ENCODE assay signal across 14 mouse cellular contexts in genomic region chr7:92140051-92140817, GRCm38 (mm10).
A peak's percentile ranks its signal among the peaks of the same experiment; 100 is the strongest.
DNase-seq lines count a peak whose midpoint lies in the region; ATAC-seq lines count a peak whose summit lies in the region.
"Had no signal": no experiment of that assay in that cellular context is flagged by ENCODE, and none has a peak within 500 bp of the region (broad histone marks: within the 10 kb centered on the region; RNA-seq: fewer than 3 reads in every experiment).

No protein-coding gene starts in this region.

- H3K9me3 ChIP-seq in forebrain, embryonic 15.5 days: no peaks in the 10 kb centered on the region
- H3K9me3 ChIP-seq in forebrain, embryonic 11.5 days (ENCODE audit: control insufficient read depth, low read length): no peaks in the 10 kb centered on the region
- no peaks in the 10 kb centered on the region for H3K9me3 ChIP-seq in heart, embryonic 13.5 days
- H3K9me3 ChIP-seq in midbrain, embryonic 14.5 days (ENCODE audit: control insufficient read depth, low read length): no peaks in the 10 kb centered on the region
- H3K9me3 ChIP-seq in midbrain, embryonic 11.5 days (ENCODE audit: control insufficient read depth, low read length): no peaks in the 10 kb centered on the region
- H3K9me3 ChIP-seq: intestine, embryonic 15.5 days; kidney, embryonic 15.5 days; limb, embryonic 13.5 days had no signal

- no peak overlapping the region for H3K9ac ChIP-seq in forebrain, embryonic 15.5 days (replicated peaks)
- no peak overlapping the region for H3K9ac ChIP-seq in forebrain, embryonic 11.5 days (ENCODE audit: low read length)
- H3K9ac ChIP-seq in heart, embryonic 13.5 days: no peak overlapping the region
- H3K9ac ChIP-seq in midbrain, embryonic 14.5 days (replicated peaks; ENCODE audit: low read length): no peak overlapping the region
- no peak overlapping the region for H3K9ac ChIP-seq in midbrain, embryonic 11.5 days (ENCODE audit: low read length)
- H3K9ac ChIP-seq: intestine, embryonic 15.5 days; kidney, embryonic 15.5 days; limb, embryonic 13.5 days had no signal

- ATAC-seq in forebrain, embryonic 15.5 days (replicated peaks): peak; percentile 57; the same call in 1 of the 2 replicates
- ATAC-seq in forebrain, embryonic 11.5 days (replicated peaks; ENCODE audit: low FRiP score): no peak
- no peak for ATAC-seq in heart, embryonic 13.5 days (ENCODE audit: extremely low read depth, insufficient number of reproducible peaks, low FRiP score, low TSS enrichment)
- no peak for ATAC-seq in midbrain, embryonic 14.5 days (ENCODE audit: low FRiP score, low TSS enrichment)
- no peak for ATAC-seq in midbrain, embryonic 11.5 days (ENCODE audit: low FRiP score)
- ATAC-seq: intestine, embryonic 15.5 days had no signal

- no peaks in the 10 kb centered on the region for H3K36me3 ChIP-seq in forebrain, embryonic 15.5 days
- H3K36me3 ChIP-seq in forebrain, embryonic 11.5 days (ENCODE audit: control insufficient read depth, insufficient read depth, low read length): no peaks in the 10 kb centered on the region
- H3K36me3 ChIP-seq in heart, embryonic 13.5 days: no peaks in the 10 kb centered on the region
- no peaks in the 10 kb centered on the region for H3K36me3 ChIP-seq in midbrain, embryonic 14.5 days (ENCODE audit: control insufficient read depth, insufficient read depth, low read length)
- no peaks in the 10 kb centered on the region for H3K36me3 ChIP-seq in midbrain, embryonic 11.5 days (ENCODE audit: control insufficient read depth, insufficient read depth, low read length)
- H3K36me3 ChIP-seq: intestine, embryonic 15.5 days; kidney, embryonic 15.5 days; limb, embryonic 13.5 days had no signal

- H3K27ac ChIP-seq in forebrain, embryonic 15.5 days (replicated peaks): no peak overlapping the region
- no peak overlapping the region for H3K27ac ChIP-seq in forebrain, embryonic 11.5 days (ENCODE audit: low read depth, low read length)
- peak overlapping the region; percentile 76 for H3K27ac ChIP-seq in heart, embryonic 13.5 days (replicated peaks)
- H3K27ac ChIP-seq in midbrain, embryonic 14.5 days (replicated peaks; ENCODE audit: low read depth, low read length): 0 out of 2 replicates have a peak overlapping the region, but pooled peaks have one; percentile 28
- no peak overlapping the region for H3K27ac ChIP-seq in midbrain, embryonic 11.5 days (ENCODE audit: low read depth, low read length)
- H3K27ac ChIP-seq: intestine, embryonic 15.5 days; kidney, embryonic 15.5 days; limb, embryonic 13.5 days had no signal

- no peak for DNase-seq in forebrain, embryonic 11.5 days (ENCODE audit: low spot score)
- no peak for DNase-seq in heart, postnatal 25 days (ENCODE audit: low spot score)
- no peak for DNase-seq in midbrain, embryonic 14.5 days
- DNase-seq in midbrain, embryonic 11.5 days (ENCODE audit: low spot score, missing footprints): no peak
- no peak for DNase-seq in urinary bladder, postnatal 36 days (ENCODE audit: low spot score in 2 of 2)
- DNase-seq: adrenal gland, adult 2 months; cerebellum, adult 18-20 months; lung, postnatal 10 days; thymus, postnatal 14 days had no signal

- intact Hi-C loops in heart, postnatal 25 days (cut with DNase I): no loop called here

- no peak overlapping the region for H3K4me3 ChIP-seq in forebrain, embryonic 15.5 days
- no peak overlapping the region for H3K4me3 ChIP-seq in forebrain, embryonic 11.5 days (ENCODE audit: low read depth, low read length)
- H3K4me3 ChIP-seq in heart, embryonic 13.5 days: no peak overlapping the region
- H3K4me3 ChIP-seq in midbrain, embryonic 14.5 days (replicated peaks; ENCODE audit: low read depth, low read length): no peak overlapping the region
- H3K4me3 ChIP-seq in midbrain, embryonic 11.5 days (ENCODE audit: low read depth, low read length): no peak overlapping the region
- H3K4me3 ChIP-seq: intestine, embryonic 15.5 days; kidney, embryonic 15.5 days; limb, embryonic 13.5 days had no signal

- no peak overlapping the region for H3K4me2 ChIP-seq in forebrain, embryonic 15.5 days (replicated peaks)
- H3K4me2 ChIP-seq in forebrain, embryonic 11.5 days (ENCODE audit: low read depth, low read length, severe bottlenecking): no peak overlapping the region
- no peak overlapping the region for H3K4me2 ChIP-seq in heart, embryonic 13.5 days
- H3K4me2 ChIP-seq in midbrain, embryonic 14.5 days (ENCODE audit: low read length): no peak overlapping the region
- H3K4me2 ChIP-seq in midbrain, embryonic 11.5 days: no peak overlapping the region
- H3K4me2 ChIP-seq: intestine, embryonic 15.5 days; kidney, embryonic 15.5 days; limb, embryonic 13.5 days had no signal

- no peaks in the 10 kb centered on the region for H3K27me3 ChIP-seq in forebrain, embryonic 15.5 days
- H3K27me3 ChIP-seq in forebrain, embryonic 11.5 days (ENCODE audit: control insufficient read depth, insufficient read depth, low read length): no peaks in the 10 kb centered on the region
- no peaks in the 10 kb centered on the region for H3K27me3 ChIP-seq in heart, embryonic 13.5 days (replicated peaks)
- H3K27me3 ChIP-seq in midbrain, embryonic 14.5 days (ENCODE audit: control insufficient read depth, insufficient read depth, low read length): no peaks in the 10 kb centered on the region
- H3K27me3 ChIP-seq in midbrain, embryonic 11.5 days (ENCODE audit: control insufficient read depth, insufficient read depth, low read length): no peaks in the 10 kb centered on the region
- H3K27me3 ChIP-seq: intestine, embryonic 15.5 days; kidney, embryonic 15.5 days; limb, embryonic 13.5 days had no signal

- WGBS in forebrain, embryonic 15.5 days: 62% methylated on average over 9 of the region's 9 CpGs
- WGBS in forebrain, embryonic 11.5 days: 88% methylated on average over 9 of the region's 9 CpGs
- 48% methylated on average over 9 of the region's 9 CpGs for WGBS in heart, embryonic 13.5 days
- 79% methylated on average over 9 of the region's 9 CpGs for WGBS in midbrain, embryonic 14.5 days
- 84% methylated on average over 9 of the region's 9 CpGs for WGBS in midbrain, embryonic 11.5 days

- H3K4me1 ChIP-seq in forebrain, embryonic 15.5 days: no peaks in the 10 kb centered on the region
- H3K4me1 ChIP-seq in forebrain, embryonic 11.5 days (replicated peaks; ENCODE audit: control insufficient read depth, insufficient read depth, low read length): no peaks in the 10 kb centered on the region
- peaks cover 17% of the 10 kb centered on the region for H3K4me1 ChIP-seq in heart, embryonic 13.5 days
- H3K4me1 ChIP-seq in midbrain, embryonic 14.5 days (ENCODE audit: control insufficient read depth, insufficient read depth, low read length): no peaks in the 10 kb centered on the region
- no peaks in the 10 kb centered on the region for H3K4me1 ChIP-seq in midbrain, embryonic 11.5 days (ENCODE audit: control insufficient read depth, insufficient read depth, low read length)
- H3K4me1 ChIP-seq: intestine, embryonic 15.5 days; kidney, embryonic 15.5 days; limb, embryonic 13.5 days had no signal

Comparison
In these comparisons a context has a peak if more than half of its experiments do, and no peak if none do; other contexts are left out.
1. H3K27ac ChIP-seq: peak in heart, embryonic 13.5 days (single experiment) and midbrain, embryonic 14.5 days (single experiment); none in forebrain, embryonic 15.5 days (single experiment), forebrain, embryonic 11.5 days (single experiment) and midbrain, embryonic 11.5 days (single experiment).